Mouse (Mus musculus): ENCODE results near the gene Slc45a1. TPM values are rescaled to one million over a fixed set of nuclear protein-coding genes. Genes with fewer than 3 reads are reported as not detected.

Slc45a1 gene
- total RNA-seq, 4 experiments from 2014 or later = 0.70 to 1.4 (median 1.2) TPM

Other genes with a start within 250 kb of the Slc45a1 start
- gene Errfi1, start 201.7 kb upstream of the Slc45a1 start, total RNA-seq (2022) = 10 to 100 TPM; 17.9 to 44.0 (median 29.8) TPM